Mouse (Mus musculus) cerebral cortex, adult 2 months (tissue): Measurements from ENCODE around the gene Entpd7.

Experiments
- WGBS: fragments of 180-500 bp; shearing (Covaris S2); methylation state at CpG from one replicate; pipeline ENCODE4 v1.1.7; 2018; 5-methylcytosine and 5-hydroxymethylcytosine counted together

The Entpd7 gene

GRCm38 (mm10) chr19:43724194-43724593 lies 34.7 kb downstream of the Entpd7 start:
- WGBS: 97% methylated on average over 20 of the region's 20 CpGs

GRCm38 (mm10) chr19:43724821-43725220 lies 35.3 kb downstream of the Entpd7 start:
- 87% methylated on average over 7 of the region's 7 CpGs for WGBS

GRCm38 (mm10) chr19:43726510-43727146 lies 37.2 kb downstream of the Entpd7 start:
- 77% methylated on average over 15 of the region's 15 CpGs for WGBS

- 75% methylated on average over 22 of the region's 22 CpGs for WGBS
Measured at GRCm38 (mm10) chr19:43729296-43730036, 40.0 kb downstream of the Entpd7 start.

GRCm38 (mm10) chr19:43730037-43730428 lies 40.6 kb downstream of the Entpd7 start:
- 66% methylated on average over 8 of the region's 8 CpGs for WGBS

- 61% methylated on average over 7 of the region's 7 CpGs for WGBS
Measured at GRCm38 (mm10) chr19:43731157-43731556, 41.7 kb downstream of the Entpd7 start.

- WGBS: 74% methylated on average over 10 of the region's 10 CpGs
Measured at GRCm38 (mm10) chr19:43738409-43738808, 48.9 kb downstream of the Entpd7 start.

GRCm38 (mm10) chr19:43743401-43743800 lies 53.9 kb downstream of the Entpd7 start:
- WGBS: 94% methylated on average over 7 of the region's 7 CpGs

- 95% methylated on average over 3 of the region's 3 CpGs for WGBS
Measured at GRCm38 (mm10) chr19:43745740-43746139, 56.3 kb downstream of the Entpd7 start.

- 55% methylated on average over 4 of the region's 4 CpGs for WGBS
Measured at GRCm38 (mm10) chr19:43747877-43748276, 58.4 kb downstream of the Entpd7 start.

- 98% methylated on average over 2 of the region's 2 CpGs for WGBS
Measured at GRCm38 (mm10) chr19:43750008-43750407, 60.5 kb downstream of the Entpd7 start.

- WGBS: under 1% methylated on average over 62 of the region's 62 CpGs
Measured at GRCm38 (mm10) chr19:43752489-43753225, 63.2 kb downstream of the Entpd7 start, which contains the start of the genes Cutc and Cox15. Gene Cutc (plus strand): TSS chr19:43752996. Gene Cox15 (minus strand): TSS chr19:43753000.

- under 1% methylated on average over 24 of the region's 24 CpGs for WGBS
Measured at GRCm38 (mm10) chr19:43753226-43753835, 63.9 kb downstream of the Entpd7 start.

- WGBS: 77% methylated on average over 2 of the region's 2 CpGs
Measured at GRCm38 (mm10) chr19:43754237-43754636, 64.8 kb downstream of the Entpd7 start.

- WGBS: 78% methylated on average over 2 of the region's 2 CpGs
Measured at GRCm38 (mm10) chr19:43754872-43755271, 65.4 kb downstream of the Entpd7 start.

GRCm38 (mm10) chr19:43760504-43760903 lies 71.0 kb downstream of the Entpd7 start:
- 18% methylated on average over 6 of the region's 6 CpGs for WGBS

GRCm38 (mm10) chr19:43762410-43762809 lies 72.9 kb downstream of the Entpd7 start:
- 70% methylated on average over 2 of the region's 2 CpGs for WGBS

GRCm38 (mm10) chr19:43766451-43766850 lies 77.0 kb downstream of the Entpd7 start:
- 90% methylated on average over 5 of the region's 5 CpGs for WGBS

GRCm38 (mm10) chr19:43767549-43768322 lies 78.3 kb downstream of the Entpd7 start:
- 90% methylated on average over 9 of the region's 9 CpGs for WGBS

GRCm38 (mm10) chr19:43769366-43769960 lies 80.0 kb downstream of the Entpd7 start:
- 89% methylated on average over 5 of the region's 5 CpGs for WGBS

- WGBS: 90% methylated on average over 4 of the region's 4 CpGs
Measured at GRCm38 (mm10) chr19:43770584-43770983, 81.1 kb downstream of the Entpd7 start.
